Mouse (Mus musculus) embryonic facial prominence, embryonic 13.5 days (tissue): ENCODE data around the gene Syn1. TPM values are rescaled to one million over a fixed set of nuclear protein-coding genes. Genes with fewer than 3 reads are reported as not detected.

Experiments
- ATAC-seq: fragments of 200-750 bp; cut with Nextera tagmentation; 2 replicates; pipeline ENCODE4 v1.8.0; 2017; ENCODE audit warnings: low read depth; ENCODE audit not compliant: insufficient number of reproducible peaks, insufficient read depth, low FRiP score, low TSS enrichment
- H3K27ac ChIP-seq: fragments of 300-500 bp; sonication (generic); 2 replicates; pipeline ENCODE4 v1.5.1; 2015; ENCODE audit warnings: moderate library complexity, mild to moderate bottlenecking, inconsistent platforms
- H3K27me3 ChIP-seq: fragments of 300-500 bp; sonication (generic); 2 replicates; pipeline ENCODE4 v1.6.1; 2015; ENCODE audit warnings: mild to moderate bottlenecking, inconsistent platforms
- H3K36me3 ChIP-seq: fragments of 300-500 bp; sonication (generic); 2 replicates; pipeline ENCODE4 v1.6.1; 2015; ENCODE audit warnings: mild to moderate bottlenecking, inconsistent platforms
- H3K4me1 ChIP-seq: fragments of 300-500 bp; sonication (generic); 2 replicates; pipeline ENCODE4 v1.6.1; 2015; ENCODE audit warnings: inconsistent platforms
- H3K4me2 ChIP-seq: fragments of 300-500 bp; sonication (generic); 2 replicates; pipeline ENCODE4 v1.6.1; 2015; ENCODE audit warnings: moderate library complexity, mild to moderate bottlenecking, inconsistent platforms
- H3K4me3 ChIP-seq: fragments of 300-500 bp; sonication (generic); 2 replicates; pipeline ENCODE4 v1.5.1; 2015; ENCODE audit warnings: mild to moderate bottlenecking, inconsistent platforms
- H3K9ac ChIP-seq: fragments of 300-500 bp; sonication (generic); 2 replicates; pipeline ENCODE4 v1.6.1; 2015; ENCODE audit warnings: mild to moderate bottlenecking, inconsistent platforms
- H3K9me3 ChIP-seq: fragments of 300-500 bp; sonication (generic); 2 replicates; pipeline ENCODE4 v1.6.1; 2016; ENCODE audit warnings: inconsistent platforms
- WGBS: fragments of 180-500 bp; shearing (Covaris S2); methylation state at CpG from one replicate; pipeline ENCODE4 v1.1.7; 2015; ENCODE audit warnings: mixed read lengths; 5-methylcytosine and 5-hydroxymethylcytosine counted together
- polyA plus RNA-seq: library from polyadenylated mRNA; unstranded; fragments of >200 nt; fragmentation: Nextera tagmentation; extraction: Ambion mirVana; gene quantifications from 2 replicates; pipeline ENCODE4 v1.2.1, GENCODE M21; 2015

Gene Syn1
- polyA plus RNA-seq, result 0.36 and 0.87 TPM in 2 replicates

- H3K4me3 ChIP-seq, result peak within 1 kb of the TSS; percentile 43
- peak; percentile 80; the same call in 1 of the 2 replicates for ATAC-seq
- no peaks in the 10 kb centered on the region for H3K36me3 ChIP-seq
- H3K4me2 ChIP-seq, result peak within 1 kb of the TSS; percentile 75
- peaks cover 5% of the 10 kb centered on the region; the same call in 1 of the 2 replicates for H3K4me1 ChIP-seq
- 15% methylated on average over 41 of the region's 44 CpGs for WGBS
- no peaks in the 10 kb centered on the region for H3K9me3 ChIP-seq
- peaks cover 18% of the 10 kb centered on the region for H3K27me3 ChIP-seq
- peak within 1 kb of the TSS; percentile 36 for H3K9ac ChIP-seq
- no peak within 1 kb of the TSS for H3K27ac ChIP-seq
Observed at GRCm38 (mm10) chrX:20920844-20921364, at the start of gene Syn1. Gene Syn1, minus strand, starts transcription at chrX:20921004.

DNA sequence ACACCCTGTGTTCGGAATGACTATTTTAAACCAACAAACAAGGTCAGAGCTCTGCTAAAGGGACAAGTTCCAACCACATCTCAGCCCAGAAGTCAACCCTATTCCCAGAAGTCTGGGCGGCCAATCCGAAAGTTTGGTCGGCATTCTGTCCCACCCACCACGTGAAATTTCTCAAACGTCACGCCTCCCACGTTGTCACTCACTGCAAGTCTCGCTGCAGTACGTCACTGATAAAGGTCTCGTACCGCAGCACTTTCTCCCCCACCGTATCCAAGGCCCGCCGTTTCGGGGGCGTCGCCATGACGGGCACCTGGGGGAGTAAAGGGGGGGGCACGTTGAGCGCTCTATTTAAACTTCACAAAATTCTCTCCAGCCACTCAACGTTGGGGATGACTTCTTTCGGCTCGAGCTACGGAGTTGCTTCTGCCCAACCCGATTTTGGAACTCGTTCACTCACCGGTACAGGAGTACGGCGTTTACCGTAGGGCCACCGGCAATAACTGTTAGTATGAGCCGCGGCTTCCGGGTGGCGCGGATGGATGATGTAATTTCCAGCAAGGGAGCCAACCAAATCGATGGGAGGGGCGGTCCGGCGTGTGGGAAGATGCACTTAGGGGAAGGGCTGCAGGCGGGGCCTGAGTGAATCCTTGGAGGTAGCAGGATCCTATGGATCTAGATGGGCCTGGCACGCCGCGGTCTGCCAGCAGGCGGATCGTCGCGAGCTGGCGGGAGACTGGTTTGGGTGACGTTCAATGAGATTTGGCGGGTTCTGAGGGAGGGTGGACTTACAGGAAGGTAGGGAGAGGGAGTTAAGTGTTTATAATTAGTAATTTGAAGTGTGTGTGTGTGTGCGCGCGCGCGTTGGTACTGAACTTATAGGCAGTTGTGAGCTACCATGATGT is 40.9 kb upstream of the Syn1 start, which contains the start of gene Uxt:
TSS of gene Uxt (minus strand) at position 541 of the 902 bp plus-strand sequence.
- Histone ChIP-seq H3K9ac (peak within 1 kb of the TSS; percentile 68), H3K36me3 (peaks cover 3% of the 10 kb centered on the region; the same call in 1 of the 2 replicates), H3K4me1 (no peaks in the 10 kb centered on the region), H3K4me3 (peak within 1 kb of the TSS; percentile 54), H3K9me3 (no peaks in the 10 kb centered on the region), H3K27ac (peak within 1 kb of the TSS; percentile 76), H3K4me2 (peak within 1 kb of the TSS; percentile 54), H3K27me3 (no peaks in the 10 kb centered on the region)
- peak; percentile 95 for ATAC-seq
- 24% methylated on average over 57 of the region's 57 CpGs for WGBS

GRCm38 (mm10) chrX:20950191-20950880 is 29.5 kb upstream of the Syn1 start, which contains the start of gene Elk1:
Gene Elk1, minus strand, starts transcription at chrX:20950608.
- Histone ChIP-seq H3K27ac (peak within 1 kb of the TSS; percentile 77; the same call in 1 of the 2 replicates), H3K27me3 (no peaks in the 10 kb centered on the region), H3K36me3 (no peaks in the 10 kb centered on the region), H3K4me2 (peak within 1 kb of the TSS; percentile 57), H3K4me3 (peak within 1 kb of the TSS; percentile 58), H3K9ac (peak within 1 kb of the TSS; percentile 74), H3K4me1 (0 out of 2 replicates have a peak, but pooled peaks cover 4% of the 10 kb centered on the region), H3K9me3 (no peaks in the 10 kb centered on the region)
- ATAC-seq, result peak; percentile 98
- WGBS, result 14% methylated on average over 30 of the region's 30 CpGs

- ATAC-seq, result no peak
- H3K4me2 ChIP-seq, result no peak overlapping the region
- H3K9ac ChIP-seq, result no peak overlapping the region
- 0 out of 2 replicates have a peak, but pooled peaks cover 4% of the 10 kb centered on the region for H3K4me1 ChIP-seq
- no peak overlapping the region for H3K27ac ChIP-seq
- no peak overlapping the region for H3K4me3 ChIP-seq
- H3K36me3 ChIP-seq, result no peaks in the 10 kb centered on the region
- H3K27me3 ChIP-seq, result no peaks in the 10 kb centered on the region
- H3K9me3 ChIP-seq, result no peaks in the 10 kb centered on the region
- 24% methylated on average over 4 of the region's 4 CpGs for WGBS
Observed at GRCm38 (mm10) chrX:20946055-20946454, 25.3 kb upstream of the Syn1 start.

- no peak for ATAC-seq
- Histone ChIP-seq H3K36me3 (peaks cover 38% of the 10 kb centered on the region), H3K4me3 (no peak overlapping the region), H3K9me3 (no peaks in the 10 kb centered on the region), H3K27me3 (no peaks in the 10 kb centered on the region), H3K27ac (no peak overlapping the region), H3K4me2 (no peak overlapping the region), H3K9ac (no peak overlapping the region), H3K4me1 (no peaks in the 10 kb centered on the region)
- WGBS, result 82% methylated on average over 1 of the region's 1 CpGs
Observed at GRCm38 (mm10) chrX:20931963-20932362, 11.2 kb upstream of the Syn1 start.

- Histone ChIP-seq H3K4me3 (no peak within 1 kb of the TSS), H3K27ac (no peak within 1 kb of the TSS), H3K9me3 (no peaks in the 10 kb centered on the region), H3K27me3 (no peaks in the 10 kb centered on the region), H3K4me1 (no peaks in the 10 kb centered on the region), H3K36me3 (peaks cover 33% of the 10 kb centered on the region), H3K9ac (no peak within 1 kb of the TSS), H3K4me2 (no peak within 1 kb of the TSS)
- WGBS, result 86% methylated on average over 1 of the region's 1 CpGs
- ATAC-seq, result no peak
Observed at GRCm38 (mm10) chrX:20931364-20931763, 10.6 kb upstream of the Syn1 start, which contains the start of gene Cfp. Gene Cfp, minus strand, starts transcription at chrX:20931555.

GRCm38 (mm10) chrX:20929859-20930258 is 9.1 kb upstream of the Syn1 start:
- WGBS, result 87% methylated on average over 1 of the region's 1 CpGs
- no peak overlapping the region for H3K4me2 ChIP-seq
- H3K4me1 ChIP-seq, result no peaks in the 10 kb centered on the region

GRCm38 (mm10) chrX:20924976-20925375 is 4.2 kb upstream of the Syn1 start:
- Histone ChIP-seq H3K36me3 (peaks cover 14% of the 10 kb centered on the region; the same call in 1 of the 2 replicates), H3K4me2 (no peak overlapping the region), H3K27ac (no peak overlapping the region), H3K4me1 (peaks cover 5% of the 10 kb centered on the region; the same call in 1 of the 2 replicates), H3K4me3 (no peak overlapping the region), H3K9me3 (no peaks in the 10 kb centered on the region), H3K9ac (no peak overlapping the region), H3K27me3 (peaks cover 6% of the 10 kb centered on the region)
- ATAC-seq, result no peak

More at GRCm38 (mm10) chrX:20929859-20930258, 9.1 kb upstream of the Syn1 start:
- no peak for ATAC-seq
- H3K27me3 ChIP-seq, result no peaks in the 10 kb centered on the region
- H3K4me3 ChIP-seq, result no peak overlapping the region
- H3K36me3 ChIP-seq, result peaks cover 22% of the 10 kb centered on the region; the same call in 1 of the 2 replicates
- H3K9me3 ChIP-seq, result no peaks in the 10 kb centered on the region
- H3K27ac ChIP-seq, result no peak overlapping the region
- H3K9ac ChIP-seq, result no peak overlapping the region

DNA sequence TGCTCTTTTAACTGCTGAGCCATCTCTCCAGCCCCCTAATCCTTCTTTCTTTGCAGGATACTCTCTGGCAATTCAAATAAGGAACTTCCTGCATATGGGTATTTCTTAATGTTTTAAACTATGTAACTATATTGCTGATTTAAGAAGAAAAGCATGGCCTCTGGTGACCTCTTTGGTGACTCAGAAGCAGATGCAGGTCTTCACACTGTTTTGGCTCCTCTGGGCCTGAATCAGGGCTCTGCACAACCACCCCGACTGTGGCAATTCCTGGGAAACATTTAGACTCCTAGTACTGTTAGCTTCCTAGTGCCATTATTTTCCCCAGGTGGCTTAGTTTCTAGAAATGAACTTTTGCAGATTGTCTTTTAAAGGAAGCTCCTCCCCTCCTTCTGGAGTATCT is 2.7 kb upstream of the Syn1 start:
- WGBS, result 83% methylated on average over 1 of the region's 1 CpGs
- no peak for ATAC-seq
- Histone ChIP-seq H3K4me2 (no peak overlapping the region), H3K27ac (no peak overlapping the region), H3K9me3 (no peaks in the 10 kb centered on the region), H3K9ac (no peak overlapping the region), H3K4me1 (peaks cover 5% of the 10 kb centered on the region; the same call in 1 of the 2 replicates), H3K36me3 (peaks cover 14% of the 10 kb centered on the region; the same call in 1 of the 2 replicates), H3K27me3 (peaks cover 18% of the 10 kb centered on the region), H3K4me3 (no peak overlapping the region)

DNA sequence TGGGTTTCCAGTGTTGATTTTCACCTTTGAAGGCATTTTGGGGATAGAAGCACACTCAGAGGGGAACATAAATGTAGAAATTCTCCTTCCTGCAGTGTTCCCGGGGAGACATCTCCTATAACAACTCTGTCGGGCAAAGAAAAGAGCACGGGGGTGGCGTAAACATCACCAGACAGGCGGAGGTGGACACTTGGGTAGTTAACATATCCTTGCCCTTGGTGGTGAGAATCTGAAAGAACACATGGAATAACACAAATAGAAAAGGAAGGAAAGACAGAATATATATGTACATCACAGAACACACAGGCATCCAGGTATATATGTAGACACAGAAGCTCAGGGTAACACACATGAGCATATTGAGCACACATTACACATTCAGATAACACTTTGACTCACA is 562 bp upstream of the Syn1 start:
- WGBS, result 44% methylated on average over 5 of the region's 5 CpGs
- H3K4me3 ChIP-seq, result no peak overlapping the region
- H3K9me3 ChIP-seq, result no peaks in the 10 kb centered on the region

DNA sequence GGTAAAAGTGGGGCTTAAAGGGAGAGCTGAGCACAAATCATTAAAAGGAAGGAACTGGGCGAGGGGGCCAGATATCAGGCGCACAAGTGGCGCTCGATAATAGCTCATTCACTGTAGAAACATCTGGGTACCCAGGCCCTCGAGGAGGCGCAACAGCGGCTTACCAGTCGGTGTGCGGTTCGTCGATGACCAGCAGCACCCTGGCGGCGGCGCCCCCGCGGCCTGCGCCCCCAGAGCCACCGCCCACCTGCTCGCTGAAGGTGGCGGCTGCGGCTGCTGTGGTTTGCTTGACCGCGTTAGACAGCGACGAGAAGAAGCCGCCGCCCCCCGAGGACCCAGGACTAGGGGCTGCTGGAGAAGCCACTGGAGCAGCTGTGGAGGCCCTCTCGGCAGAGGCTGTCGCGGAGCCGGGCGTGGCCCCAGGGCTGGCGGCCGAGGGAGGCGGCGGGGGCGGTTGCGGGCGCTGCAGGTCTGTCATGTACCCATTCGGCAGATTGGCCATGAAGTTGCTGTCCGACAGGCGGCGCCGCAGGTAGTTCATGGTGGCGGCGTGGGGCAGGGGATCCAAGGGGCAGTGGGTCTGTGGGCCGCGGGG is 458 bp downstream of the Syn1 start:
- no peak overlapping the region for H3K27ac ChIP-seq
- peak overlapping the region; percentile 36 for H3K9ac ChIP-seq
- peaks cover 5% of the 10 kb centered on the region; the same call in 1 of the 2 replicates for H3K4me1 ChIP-seq
- 17% methylated on average over 40 of the region's 49 CpGs for WGBS
- H3K27me3 ChIP-seq, result peaks cover 18% of the 10 kb centered on the region
- H3K36me3 ChIP-seq, result no peaks in the 10 kb centered on the region
- no peaks in the 10 kb centered on the region for H3K9me3 ChIP-seq
- peak overlapping the region; percentile 43 for H3K4me3 ChIP-seq
- 0 out of 2 replicates have a peak, but pooled peaks have one; percentile 3 for ATAC-seq
- H3K4me2 ChIP-seq, result peak overlapping the region; percentile 75

More for the DNA sequence above, 562 bp upstream of the Syn1 start:
- H3K4me1 ChIP-seq, result peaks cover 5% of the 10 kb centered on the region; the same call in 1 of the 2 replicates
- H3K27ac ChIP-seq, result no peak overlapping the region
- ATAC-seq, result no peak
- no peak overlapping the region for H3K9ac ChIP-seq
- H3K4me2 ChIP-seq, result peak overlapping the region; percentile 75
- peaks cover 18% of the 10 kb centered on the region for H3K27me3 ChIP-seq
- no peaks in the 10 kb centered on the region for H3K36me3 ChIP-seq
